Mouse (Mus musculus): ENCODE measurements at regions not wholly inside any gene's neighbourhood (a gene's known extent, or its start where the extent isn't known, plus 50 kb on each side); places are given as distances from the start of the nearest gene placed in this dataset.

- TF ChIP-seq POLR2A (IDR thresholded peaks at IDR 0.05; ENCODE audit: borderline replicate concordance, control insufficient read depth, low read depth, low read length) (no peak), CTCF (IDR thresholded peaks at IDR 0.05; ENCODE audit: control insufficient read depth, insufficient read depth, low read length) (no peak)
Measured at GRCm38 (mm10) chr7:34471003-34471402, 77.9 kb upstream of the Lsm14a start.

All from bone marrow, adult 2 months (tissue).